Mouse (Mus musculus) right cerebral cortex, adult 2 months (tissue): Measurements from ENCODE around the gene Tmem60.

ENCODE experiments used
- DNase-seq, 2 experiments: peaks; one replicate each; pipeline ENCODE4 v3.0.0; 2021 to 2022; ENCODE audit warnings: low spot score in 2 of 2

The Tmem60 gene

DNA sequence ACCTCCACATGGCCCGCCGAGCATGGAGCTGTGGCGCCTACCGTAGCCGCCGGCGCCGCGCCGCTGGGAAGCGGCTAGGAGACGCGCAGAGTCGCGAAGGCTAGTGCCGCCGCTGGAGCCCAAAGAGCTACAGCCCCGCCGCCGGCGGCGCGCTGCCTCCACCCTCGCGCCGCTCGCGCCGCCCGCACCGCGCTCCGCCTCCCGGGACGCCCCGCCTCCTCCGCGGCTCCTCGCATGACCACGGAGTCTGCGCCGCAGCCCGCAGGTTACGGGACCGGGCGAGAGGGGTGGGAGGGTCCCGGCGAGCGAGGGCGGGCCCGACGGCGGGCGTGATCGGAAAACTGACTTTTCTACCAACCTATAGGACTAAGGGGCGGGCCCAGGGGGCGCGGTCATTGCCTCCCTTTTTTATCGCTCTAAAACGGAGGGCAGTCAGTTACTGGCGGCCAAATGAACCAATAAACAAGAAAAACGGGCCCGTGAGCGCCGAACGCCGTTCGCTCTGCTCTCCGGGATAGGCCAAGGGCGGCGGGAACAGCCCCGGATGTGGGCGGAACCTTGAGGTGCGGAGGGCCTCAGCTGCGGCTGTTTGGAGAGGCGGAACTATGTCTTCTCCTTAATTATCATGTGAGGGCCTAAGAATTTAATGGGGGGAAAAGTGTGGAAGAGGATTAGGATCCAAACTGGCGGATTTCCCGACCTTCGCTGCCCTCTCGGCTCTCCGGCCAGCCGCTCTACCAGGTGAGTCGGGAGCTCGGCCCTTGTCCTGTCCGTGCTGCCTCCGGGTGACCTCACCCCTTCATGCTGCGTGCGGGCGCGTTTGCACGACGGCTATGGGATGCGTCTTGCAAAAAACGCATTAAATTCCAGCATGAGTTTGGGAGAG, at the start of gene Tmem60, which contains the start of gene Phtf2:
TSS of gene Tmem60 (plus strand) at position 277 of the 886 bp plus-strand sequence.
TSS of gene Phtf2 (minus strand) at position 210 of the 886 bp plus-strand sequence.
- peak; percentile 98 for DNase-seq

DNA sequence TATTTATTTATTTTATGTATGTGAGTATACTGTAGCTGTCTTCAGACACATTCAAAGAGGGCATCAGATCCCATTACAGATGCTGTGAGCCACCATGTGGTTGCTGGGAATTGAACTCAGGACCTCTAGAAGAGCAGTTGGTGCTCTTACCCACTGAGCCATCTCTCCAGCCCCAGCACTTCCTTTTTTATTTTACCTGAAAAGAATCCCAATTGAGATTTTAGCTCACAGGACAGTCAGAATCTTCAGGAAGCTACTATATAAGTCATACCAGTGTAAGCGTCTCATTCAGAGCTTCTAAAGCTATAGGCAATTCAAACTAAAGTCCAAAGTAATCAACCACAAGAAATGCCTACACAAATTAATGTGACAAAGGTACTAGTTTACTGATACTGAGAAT, 47.6 kb upstream of the Tmem60 start:
- DNase-seq, result no peak

DNA sequence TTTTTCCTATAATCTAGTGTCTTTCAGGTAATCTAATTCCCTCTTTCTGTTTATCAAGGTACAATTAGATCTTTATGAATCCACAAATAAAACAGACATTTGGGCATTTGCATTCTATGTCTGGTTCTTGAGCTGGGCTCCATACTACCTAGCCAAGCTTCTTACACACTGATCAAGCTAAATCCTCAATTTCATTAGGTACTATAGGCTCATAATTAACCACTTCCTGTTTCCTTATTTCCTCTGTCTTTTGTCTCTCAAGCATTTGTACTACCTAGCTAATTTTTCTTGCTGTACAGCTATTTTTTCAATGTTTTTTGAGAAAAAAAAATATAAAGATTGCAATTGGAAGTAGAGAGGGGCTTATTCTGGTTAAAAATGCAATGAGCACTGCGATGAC, 44.9 kb upstream of the Tmem60 start:
- DNase-seq, result no peak

DNA sequence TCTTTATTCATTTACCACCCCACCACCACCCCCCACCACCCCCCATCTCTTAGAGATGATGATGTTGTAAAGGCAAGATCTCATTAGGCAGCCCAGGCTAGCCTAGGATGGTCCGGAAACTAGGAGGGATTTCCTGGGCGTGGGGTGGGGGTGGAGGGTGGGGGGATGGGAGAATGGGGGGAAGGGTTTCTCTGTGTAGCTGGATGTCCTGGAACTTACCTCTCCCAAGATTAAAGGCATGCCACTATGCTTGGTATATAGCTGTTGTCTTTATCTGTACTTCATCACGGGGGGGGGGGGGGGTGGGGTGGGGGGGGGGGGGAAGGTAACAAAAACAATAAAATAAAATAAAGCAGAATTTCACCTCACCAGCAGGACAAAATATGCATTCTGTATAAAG, 38.6 kb upstream of the Tmem60 start:
- no peak for DNase-seq

DNA sequence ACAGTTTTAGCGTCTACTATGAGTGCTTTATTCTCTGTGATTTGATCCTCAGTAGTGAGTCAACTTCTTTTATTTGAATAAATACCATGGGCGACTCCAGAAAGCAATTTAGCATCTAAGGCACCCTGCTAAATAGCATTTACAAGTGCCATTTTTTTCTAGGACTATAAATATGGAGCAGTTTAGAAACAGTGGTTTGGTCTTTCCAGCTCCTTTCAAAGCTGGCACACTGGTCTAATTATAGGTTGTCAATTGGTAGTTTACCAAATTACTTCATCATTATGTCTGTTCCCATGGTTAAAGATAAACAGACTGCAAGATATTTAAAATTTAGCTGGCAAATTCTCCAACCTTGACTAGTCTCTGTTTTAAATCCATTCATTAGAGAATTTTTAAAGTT, 38.2 kb upstream of the Tmem60 start:
- no peak for DNase-seq

DNA sequence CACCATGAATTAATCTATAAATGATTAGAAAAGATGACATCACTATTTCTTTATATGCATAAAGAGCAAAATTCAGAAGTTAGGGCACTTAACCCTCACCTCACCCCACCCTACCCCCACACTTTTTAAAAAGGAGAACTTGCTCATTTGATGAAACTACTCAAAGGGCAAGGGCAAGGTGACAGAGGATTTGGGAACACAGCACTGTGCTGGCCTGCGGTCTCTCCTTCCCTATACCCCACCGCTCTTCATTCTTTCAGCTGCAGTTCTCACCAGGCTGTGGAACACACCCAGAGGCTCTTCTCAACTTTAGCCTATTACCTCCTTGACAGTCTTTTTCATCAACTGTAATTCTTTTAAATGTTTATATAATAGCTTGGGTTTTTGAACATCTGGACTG, 35.0 kb upstream of the Tmem60 start:
- no peak for DNase-seq

DNA sequence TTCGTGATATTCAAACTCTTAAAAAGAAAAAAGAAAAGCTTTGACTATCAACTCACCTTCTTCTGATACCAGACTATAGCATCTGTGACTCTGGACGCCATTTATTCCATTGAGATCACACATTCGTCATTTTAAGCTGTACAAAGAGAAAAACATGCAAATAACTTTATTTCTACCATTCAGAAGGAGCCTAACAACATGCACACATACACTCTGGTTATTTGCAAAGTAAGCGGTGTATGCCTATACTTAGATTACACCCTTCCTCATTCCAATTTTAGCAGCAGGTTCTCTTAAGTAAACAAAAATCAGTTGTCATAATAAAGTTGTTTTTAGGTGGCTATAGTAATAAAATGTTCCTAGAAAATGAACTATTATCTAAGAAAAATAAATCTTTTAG, 26.9 kb upstream of the Tmem60 start:
- no peak for DNase-seq

DNA sequence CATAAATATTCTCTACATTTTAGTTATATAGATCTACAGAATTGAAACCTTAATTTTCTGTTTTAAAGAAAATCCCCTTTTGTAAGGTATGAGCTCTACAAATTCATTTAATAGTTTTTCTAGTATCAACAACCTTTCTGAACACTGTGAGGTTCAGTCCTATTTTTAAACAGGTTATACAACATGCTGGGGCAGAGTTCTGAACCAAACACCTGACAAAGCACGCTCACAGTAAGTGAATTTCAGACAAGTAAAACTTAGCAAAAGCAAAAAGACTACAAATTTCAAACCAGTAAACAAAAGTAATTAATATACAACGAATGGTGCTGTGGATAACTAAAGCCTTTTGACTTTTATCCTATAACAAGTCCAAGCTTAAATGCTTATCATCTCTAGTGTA, 23.6 kb upstream of the Tmem60 start:
- no peak for DNase-seq

DNA sequence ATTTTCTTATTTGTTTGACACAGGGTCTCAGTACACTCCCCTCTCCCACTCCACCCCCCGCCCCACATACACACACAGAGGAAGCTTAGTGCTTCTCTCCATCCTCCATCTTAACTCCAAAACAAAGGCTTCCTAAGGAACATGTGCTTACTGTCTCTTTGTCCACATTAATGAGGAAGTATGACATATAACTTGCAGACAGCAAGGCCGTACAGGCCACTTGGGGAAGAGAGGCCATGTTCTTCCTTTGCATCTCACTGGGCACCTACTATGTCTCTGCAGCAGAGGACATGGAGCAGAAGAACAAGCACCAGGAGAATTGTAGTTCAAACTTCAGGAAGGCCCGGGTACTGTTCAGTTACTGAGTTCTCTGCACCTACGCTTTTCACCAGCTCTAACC, 21.4 kb upstream of the Tmem60 start:
- no peak for DNase-seq

DNA sequence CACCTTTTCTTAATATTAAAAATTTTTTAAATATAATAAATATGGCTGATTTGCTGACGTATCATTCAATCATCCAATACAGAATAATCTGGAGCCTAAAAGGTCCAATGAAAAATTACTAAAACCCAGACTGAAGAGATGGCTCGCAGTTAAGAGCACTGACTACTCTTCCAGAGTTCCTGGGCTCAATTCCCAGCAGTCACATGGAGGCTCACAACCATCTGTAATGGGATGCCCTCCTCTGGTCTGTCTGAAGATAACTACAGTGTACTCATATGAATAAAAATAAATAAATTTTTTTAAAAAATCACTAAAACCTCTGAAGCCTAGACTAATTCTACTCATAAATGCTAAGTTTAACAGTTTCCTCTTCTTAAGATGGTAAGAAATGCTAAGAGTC, 20.1 kb upstream of the Tmem60 start:
- DNase-seq, result no peak

DNA sequence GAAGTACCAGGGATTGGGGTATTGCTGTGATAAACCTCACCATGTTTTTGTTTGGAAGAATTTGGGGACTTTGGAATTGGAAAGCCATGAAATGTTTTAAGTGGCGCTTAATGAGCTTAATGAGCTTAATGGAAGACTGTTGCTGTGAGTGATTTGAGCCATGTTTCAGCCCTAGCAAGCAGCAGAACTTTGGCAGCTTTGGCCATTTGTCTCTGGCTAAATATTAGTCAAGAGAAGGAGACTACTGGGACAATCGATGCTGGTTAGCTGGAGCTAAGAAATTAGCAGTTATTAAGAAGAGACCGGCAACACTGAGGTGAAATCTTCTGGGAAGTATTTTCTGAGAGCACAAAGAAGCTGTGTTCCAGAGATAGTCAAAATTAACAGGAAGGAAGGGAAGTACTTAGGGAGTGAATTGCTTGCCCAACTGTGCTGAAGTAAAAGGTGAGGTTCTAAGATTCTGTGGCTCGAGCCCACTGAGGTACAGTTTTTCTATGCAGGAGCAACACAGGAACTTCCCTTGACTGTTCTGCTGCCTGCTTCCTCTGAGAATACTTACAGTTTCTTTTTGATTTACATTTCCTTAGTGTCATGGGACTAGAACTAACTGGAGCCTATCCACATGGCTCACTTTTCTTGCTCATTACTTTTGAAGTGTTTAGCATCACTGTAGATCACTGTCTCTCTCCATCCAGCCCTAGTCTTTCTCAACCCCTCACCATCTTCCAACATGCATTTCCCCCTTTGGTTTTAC, 17.6 kb upstream of the Tmem60 start:
- DNase-seq, result no peak

DNA sequence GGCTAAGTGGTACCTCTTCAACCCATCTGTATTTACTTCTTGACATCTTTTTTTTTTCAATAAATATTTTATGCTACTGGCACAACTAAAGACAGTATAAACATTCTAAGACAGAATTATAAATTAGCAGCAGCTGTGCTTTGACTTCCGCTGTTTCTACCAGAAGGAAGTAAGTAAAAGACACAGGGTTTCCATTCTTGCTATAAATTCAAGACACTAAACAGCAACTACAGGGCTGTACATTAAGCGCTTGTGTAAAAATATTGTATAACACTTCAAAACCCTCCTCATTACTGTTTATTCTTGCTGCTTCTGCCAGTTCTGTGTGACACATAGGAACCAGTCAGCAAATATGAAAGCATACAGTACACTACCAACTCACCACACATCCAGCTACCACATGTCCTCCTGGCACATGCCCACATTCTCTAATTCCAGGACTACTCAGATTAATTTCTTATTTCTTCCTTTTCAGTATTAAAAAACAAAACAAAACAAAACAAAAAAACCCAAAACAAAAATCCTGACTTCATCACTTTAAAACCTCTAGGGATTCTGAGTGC, 16.7 kb upstream of the Tmem60 start:
- DNase-seq, result no peak

DNA sequence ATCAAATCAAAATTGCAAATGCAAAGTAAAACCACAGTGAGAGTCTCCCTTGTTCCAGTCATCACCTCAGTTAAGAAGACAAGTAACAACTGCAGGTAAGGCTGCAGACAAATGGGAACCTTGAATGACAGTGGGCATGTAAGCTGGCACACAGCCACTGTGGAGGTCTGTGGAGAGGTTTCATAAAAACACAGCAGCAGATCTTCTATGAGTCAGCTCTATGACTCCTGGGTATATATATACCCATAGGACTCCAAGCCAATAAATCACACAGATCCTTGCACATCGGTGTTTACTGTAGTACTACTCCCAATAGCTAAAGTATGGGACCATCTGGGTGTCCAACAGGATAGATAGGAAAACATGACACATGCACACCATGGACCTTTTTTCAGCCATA, 8.8 kb upstream of the Tmem60 start:
- DNase-seq, result no peak

DNA sequence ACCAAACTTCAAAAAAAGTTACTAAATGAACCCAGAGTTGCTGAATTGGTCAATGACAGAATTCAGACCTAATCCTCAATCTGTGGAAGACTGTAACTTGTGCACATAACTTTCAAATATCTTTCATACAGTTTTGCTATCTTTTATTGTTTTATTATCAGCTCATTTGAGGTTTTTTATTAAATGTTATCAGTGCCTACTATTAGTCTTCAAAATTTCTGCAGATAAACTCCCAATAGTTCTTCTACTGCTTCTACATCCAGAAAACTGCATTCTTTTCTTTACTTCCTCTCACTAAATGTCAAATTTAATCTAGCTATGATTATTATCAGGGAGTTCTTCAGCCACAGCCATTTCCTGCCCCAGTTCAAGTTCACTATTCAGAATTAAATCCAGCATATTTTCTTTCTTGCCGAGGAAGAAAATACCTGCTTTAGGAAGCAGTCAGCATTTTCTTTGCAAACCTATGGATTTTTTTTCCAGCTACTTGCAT, 5.0 kb upstream of the Tmem60 start:
- DNase-seq, result no peak

DNA sequence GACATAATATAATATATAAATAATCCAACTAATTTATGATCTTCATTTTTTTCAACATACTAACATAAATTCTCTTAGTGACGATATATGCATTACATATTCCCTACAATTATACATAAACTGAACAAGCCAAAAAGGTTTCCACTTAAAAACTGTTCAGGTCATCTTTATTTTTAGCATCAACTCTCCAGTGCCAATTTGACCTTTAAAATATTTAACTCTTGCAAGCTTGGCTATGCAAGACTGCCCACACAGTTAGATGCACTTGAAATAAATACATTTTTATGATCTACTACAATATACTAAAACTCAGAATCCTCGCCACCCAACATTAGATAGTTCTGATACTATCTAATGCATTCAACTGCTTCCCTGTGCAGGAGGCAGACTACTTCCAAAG, 1.6 kb upstream of the Tmem60 start:
- DNase-seq, result no peak

DNA sequence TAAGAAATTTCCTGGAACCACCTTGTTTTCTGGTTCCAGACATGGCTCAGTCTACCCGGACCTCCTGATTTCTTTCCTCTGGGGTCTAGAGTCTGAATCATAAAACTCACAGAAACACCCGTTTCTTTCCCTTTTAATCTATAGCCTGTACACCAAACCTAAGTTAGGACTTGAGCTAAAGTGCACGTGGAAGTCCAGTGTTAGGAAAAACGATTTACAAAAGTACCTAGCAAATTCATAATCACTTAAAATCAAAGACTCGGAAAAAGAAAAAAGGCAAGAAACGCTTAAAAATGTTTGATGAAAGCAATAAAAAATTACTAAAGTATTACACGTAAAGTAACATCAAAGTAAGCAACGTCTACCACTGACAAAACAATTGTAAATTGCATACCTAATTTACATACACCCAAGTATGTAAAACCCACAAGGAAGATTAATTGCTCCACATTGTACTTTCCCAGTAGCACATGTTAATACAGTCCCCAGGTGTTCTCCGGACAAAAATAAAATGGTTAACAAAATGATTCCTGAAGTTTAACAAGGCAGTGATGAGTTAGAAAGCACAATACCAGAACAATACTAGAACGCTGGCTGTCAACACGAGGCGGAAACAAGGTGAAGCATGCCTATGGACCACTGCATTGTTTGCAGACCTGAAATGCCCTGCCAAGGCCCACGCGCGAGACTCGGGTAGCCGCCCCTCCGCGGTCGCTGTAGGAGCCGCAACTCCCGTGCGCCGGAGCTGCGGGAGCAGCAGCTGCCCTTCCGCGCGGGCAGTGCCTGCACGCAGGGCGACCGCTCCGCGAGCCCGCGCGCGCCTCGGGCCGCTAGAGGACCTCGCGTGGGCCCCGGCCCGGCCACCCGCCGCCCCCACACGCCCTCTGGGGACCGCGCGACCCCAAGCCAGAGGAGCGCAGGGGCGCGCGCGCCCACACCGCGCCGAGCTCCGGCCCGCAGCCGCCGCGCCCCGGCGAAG, 905 bp upstream of the Tmem60 start:
- peak; percentile 47 to 56 for DNase-seq

DNA sequence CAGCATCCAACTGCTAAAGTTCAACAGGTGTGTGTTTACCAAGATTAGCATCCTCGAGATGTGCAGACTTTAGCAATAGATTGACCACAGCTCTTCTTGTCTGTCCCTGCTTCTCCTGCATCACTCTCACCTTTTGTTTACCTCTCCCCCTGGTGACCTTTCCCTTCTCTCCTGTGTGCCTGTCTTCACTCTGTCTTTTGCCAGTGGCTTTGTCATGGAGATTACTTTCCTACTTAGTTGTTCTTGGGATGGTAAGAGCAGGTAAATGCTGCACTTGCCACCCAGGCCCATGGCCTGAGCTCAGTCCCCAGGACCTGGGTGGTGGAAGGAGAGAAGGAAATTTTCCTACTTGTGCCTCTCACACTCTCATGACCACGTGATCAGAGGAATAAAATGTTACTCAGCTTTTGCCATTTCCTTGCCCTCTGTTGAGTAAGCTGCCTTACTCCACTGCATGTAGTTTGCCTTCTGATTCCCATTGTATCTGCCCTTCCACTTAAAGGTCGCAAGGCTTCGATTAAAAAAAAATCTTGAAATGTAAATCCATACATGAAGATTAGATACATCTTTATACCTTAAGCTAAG, 2.1 kb downstream of the Tmem60 start:
- DNase-seq, result no peak

DNA sequence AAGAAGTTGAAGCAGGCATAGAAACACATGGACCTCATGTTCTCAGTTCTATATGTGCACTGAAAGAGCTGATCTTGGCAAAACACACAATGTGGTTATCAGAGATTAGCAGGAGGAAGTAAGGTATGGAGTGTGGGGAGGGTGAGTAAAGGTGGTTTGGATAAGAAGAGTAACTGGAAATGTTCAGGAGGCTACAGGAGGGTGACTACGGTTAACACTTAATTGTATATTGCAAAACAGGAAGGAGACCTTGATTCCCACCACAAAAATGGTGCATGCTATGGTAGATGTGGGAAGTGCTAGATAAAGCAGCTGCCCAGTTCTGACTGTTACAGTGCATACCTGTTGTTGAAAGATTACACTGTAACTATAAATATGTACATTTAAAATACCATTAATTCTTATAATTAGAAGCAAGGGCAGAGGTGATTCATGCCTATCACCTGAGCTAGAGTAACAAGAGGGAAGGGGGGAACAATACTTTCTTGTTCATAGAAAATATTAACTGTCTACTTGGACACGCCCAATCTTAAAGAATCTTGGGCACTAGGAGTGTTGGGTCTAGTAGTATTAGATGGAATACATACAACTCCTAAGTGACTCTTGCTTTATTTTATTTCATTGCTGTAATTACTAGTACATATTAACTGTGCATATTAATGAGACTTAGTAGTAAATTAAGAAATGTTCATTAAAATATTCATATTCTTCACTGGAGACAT, 15.6 kb downstream of the Tmem60 start:
- DNase-seq, result no peak

DNA sequence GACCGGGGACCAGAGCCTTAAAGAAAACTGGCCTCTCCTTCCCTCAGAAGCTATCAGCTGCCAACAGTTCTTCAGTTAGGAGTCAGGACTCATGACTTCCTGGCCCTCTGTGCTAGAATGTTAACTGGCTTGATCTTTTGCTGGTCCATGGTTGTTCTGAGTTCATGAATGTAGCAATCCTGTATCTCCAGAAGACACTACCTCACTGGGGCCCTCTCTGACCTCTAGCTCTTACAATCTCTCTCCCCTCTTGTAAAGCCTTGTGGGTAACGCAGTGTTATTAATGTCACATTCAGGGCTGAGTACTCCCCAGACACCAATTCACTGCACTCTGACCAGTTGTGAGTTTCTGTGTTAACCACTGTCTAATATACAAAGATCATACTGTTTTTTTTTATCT, 22.7 kb downstream of the Tmem60 start:
- DNase-seq, result no peak

DNA sequence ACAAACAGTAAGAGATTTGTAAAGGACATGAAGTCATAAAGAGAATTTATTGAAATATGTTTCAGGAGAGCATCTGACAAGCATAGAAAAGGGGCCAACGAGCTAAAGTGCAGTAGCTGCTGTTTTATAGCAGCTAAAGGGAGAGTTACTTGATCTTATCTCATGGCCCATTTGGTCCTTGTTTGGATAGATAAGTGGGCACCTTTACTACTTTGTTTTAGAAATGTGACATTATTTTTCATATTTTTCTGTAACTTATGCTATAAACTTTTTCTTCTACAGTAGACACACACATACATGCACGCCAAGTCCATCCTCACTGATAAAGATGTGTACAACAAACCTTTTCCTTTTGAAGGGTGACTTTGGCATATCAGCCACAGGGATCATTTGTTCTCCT, 23.4 kb downstream of the Tmem60 start:
- DNase-seq, result no peak
